Mouse (Mus musculus) embryonic fibroblast, embryonic 13.5 days (primary cell): ENCODE results near the gene Siae.

Experiments
- CTCF ChIP-seq: IDR thresholded peaks from 2 replicates; pipeline ENCODE4 v1.5.1; 2011; ENCODE audit warnings: mild to moderate bottlenecking, control low read depth, low read length, moderate library complexity, borderline replicate concordance; ENCODE audit not compliant: insufficient read depth
- POLR2A ChIP-seq: IDR thresholded peaks from 2 replicates; pipeline ENCODE4 v1.6.1; 2011; ENCODE audit warnings: low read depth, mild to moderate bottlenecking, control low read depth, low read length, moderate library complexity

- TF ChIP-seq POLR2A, result no peak
- TF ChIP-seq CTCF, result no peak
These were observed 73.1 kb downstream of the Siae start for GRCm38 (mm10) chr9:37628581-37628980.
